Mouse (Mus musculus): ENCODE measurements around the gene Cacnb4. TPM values are rescaled to one million over a fixed set of nuclear protein-coding genes. Genes with fewer than 3 reads are reported as not detected.

The Cacnb4 gene
- polyA plus RNA-seq, 1 experiment, result 0.07 TPM

GRCm38 (mm10) chr2:52425523-52425795 lies 251.2 kb downstream of the Cacnb4 start:
- TF ChIP-seq POLR2A (IDR thresholded peaks at IDR 0.05; ENCODE audit: borderline replicate concordance, low read depth, low read length) (no peak), CTCF (IDR thresholded peaks at IDR 0.05; ENCODE audit: low read depth, low read length) (no peak)
- H3K27ac ChIP-seq (ENCODE audit: insufficient read depth, low read depth, low read length), result no peak overlapping the region
- peaks cover 23% of the 10 kb centered on the region for H3K4me1 ChIP-seq (ENCODE audit: control insufficient read depth, insufficient read depth, low read length)
- peak overlapping the region; percentile 66 for H3K4me3 ChIP-seq (ENCODE audit: insufficient read depth, low read length)

GRCm38 (mm10) chr2:52424747-52425522 lies 251.7 kb downstream of the Cacnb4 start, which contains the start of gene Arl5a:
Gene Arl5a, minus strand, starts transcription at chr2:52424901.
- TF ChIP-seq POLR2A (IDR thresholded peaks at IDR 0.05; ENCODE audit: borderline replicate concordance, low read depth, low read length) (0 out of 2 replicates have a peak, but pooled peaks have one; percentile 3), CTCF (IDR thresholded peaks at IDR 0.05; ENCODE audit: low read depth, low read length) (no peak)
- peak within 1 kb of the TSS; percentile 32 for H3K27ac ChIP-seq (ENCODE audit: insufficient read depth, low read depth, low read length)
- peak within 1 kb of the TSS; percentile 84 for H3K4me3 ChIP-seq (ENCODE audit: insufficient read depth, low read length)
- H3K4me1 ChIP-seq (ENCODE audit: control insufficient read depth, insufficient read depth, low read length), result peaks cover 28% of the 10 kb centered on the region

GRCm38 (mm10) chr2:52424248-52424728 lies 252.3 kb downstream of the Cacnb4 start:
- TF ChIP-seq POLR2A (IDR thresholded peaks at IDR 0.05; ENCODE audit: borderline replicate concordance, low read depth, low read length) (no peak), CTCF (IDR thresholded peaks at IDR 0.05; ENCODE audit: low read depth, low read length) (no peak)
- Histone ChIP-seq H3K4me1 (ENCODE audit: control insufficient read depth, insufficient read depth, low read length) (peaks cover 33% of the 10 kb centered on the region), H3K27ac (ENCODE audit: insufficient read depth, low read depth, low read length) (peak overlapping the region; percentile 22), H3K4me3 (ENCODE audit: insufficient read depth, low read length) (peak overlapping the region; percentile 84)

- TF ChIP-seq POLR2A (IDR thresholded peaks at IDR 0.05; ENCODE audit: borderline replicate concordance, low read depth, low read length), result no peak
- TF ChIP-seq CTCF (IDR thresholded peaks at IDR 0.05; ENCODE audit: low read depth, low read length), result no peak
- no peak overlapping the region for H3K27ac ChIP-seq (ENCODE audit: insufficient read depth, low read depth, low read length)
- peak overlapping the region; percentile 84 for H3K4me3 ChIP-seq (ENCODE audit: insufficient read depth, low read length)
- peaks cover 37% of the 10 kb centered on the region for H3K4me1 ChIP-seq (ENCODE audit: control insufficient read depth, insufficient read depth, low read length)
Observed at GRCm38 (mm10) chr2:52423611-52424247, 252.9 kb downstream of the Cacnb4 start.

- peaks cover 38% of the 10 kb centered on the region for H3K4me1 ChIP-seq (ENCODE audit: control insufficient read depth, insufficient read depth, low read length)
- peak overlapping the region; percentile 84 for H3K4me3 ChIP-seq (ENCODE audit: insufficient read depth, low read length)
- no peak overlapping the region for H3K27ac ChIP-seq (ENCODE audit: insufficient read depth, low read depth, low read length)
- TF ChIP-seq CTCF (IDR thresholded peaks at IDR 0.05; ENCODE audit: low read depth, low read length) (no peak), POLR2A (IDR thresholded peaks at IDR 0.05; ENCODE audit: borderline replicate concordance, low read depth, low read length) (no peak)
Observed at GRCm38 (mm10) chr2:52422871-52423610, 253.6 kb downstream of the Cacnb4 start.

- TF ChIP-seq CTCF (IDR thresholded peaks at IDR 0.05; ENCODE audit: low read depth, low read length) (no peak), POLR2A (IDR thresholded peaks at IDR 0.05; ENCODE audit: borderline replicate concordance, low read depth, low read length) (no peak)
- H3K4me3 ChIP-seq (ENCODE audit: insufficient read depth, low read length), result no peak overlapping the region
- H3K4me1 ChIP-seq (ENCODE audit: control insufficient read depth, insufficient read depth, low read length), result peaks cover 35% of the 10 kb centered on the region
- H3K27ac ChIP-seq (ENCODE audit: insufficient read depth, low read depth, low read length), result no peak overlapping the region
Observed at GRCm38 (mm10) chr2:52421197-52421596, 255.4 kb downstream of the Cacnb4 start.

GRCm38 (mm10) chr2:52420001-52420710 lies 256.5 kb downstream of the Cacnb4 start:
- Histone ChIP-seq H3K4me3 (ENCODE audit: insufficient read depth, low read length) (no peak overlapping the region), H3K4me1 (ENCODE audit: control insufficient read depth, insufficient read depth, low read length) (peaks cover 33% of the 10 kb centered on the region), H3K27ac (ENCODE audit: insufficient read depth, low read depth, low read length) (no peak overlapping the region)
- no peak for TF ChIP-seq CTCF (IDR thresholded peaks at IDR 0.05; ENCODE audit: low read depth, low read length)
- TF ChIP-seq POLR2A (IDR thresholded peaks at IDR 0.05; ENCODE audit: borderline replicate concordance, low read depth, low read length), result no peak

- no peak for TF ChIP-seq CTCF (IDR thresholded peaks at IDR 0.05; ENCODE audit: low read depth, low read length)
- TF ChIP-seq POLR2A (IDR thresholded peaks at IDR 0.05; ENCODE audit: borderline replicate concordance, low read depth, low read length), result no peak
- Histone ChIP-seq H3K4me3 (ENCODE audit: insufficient read depth, low read length) (no peak overlapping the region), H3K27ac (ENCODE audit: insufficient read depth, low read depth, low read length) (no peak overlapping the region), H3K4me1 (ENCODE audit: control insufficient read depth, insufficient read depth, low read length) (peaks cover 33% of the 10 kb centered on the region)
Observed at GRCm38 (mm10) chr2:52419295-52419694, 257.3 kb downstream of the Cacnb4 start.

- H3K4me1 ChIP-seq (ENCODE audit: control insufficient read depth, insufficient read depth, low read length), result no peaks in the 10 kb centered on the region
- no peak overlapping the region for H3K4me3 ChIP-seq (ENCODE audit: insufficient read depth, low read length)
- H3K27ac ChIP-seq (ENCODE audit: insufficient read depth, low read depth, low read length), result no peak overlapping the region
- TF ChIP-seq POLR2A (IDR thresholded peaks at IDR 0.05; ENCODE audit: borderline replicate concordance, low read depth, low read length) (no peak), CTCF (IDR thresholded peaks at IDR 0.05; ENCODE audit: low read depth, low read length) (no peak)
Observed at GRCm38 (mm10) chr2:52412524-52413037, 264.1 kb downstream of the Cacnb4 start.

All from bone marrow macrophage, adult 2 months (primary cell).